Mouse (Mus musculus): Measurements from ENCODE around the gene Lysmd3. TPM values are rescaled to one million over a fixed set of nuclear protein-coding genes. Genes with fewer than 3 reads are reported as not detected.
"Not testable (repeated sequence)": the region's sequence is repeated elsewhere in the genome, so short reads cannot be mapped to it uniquely, and the experiment has no call there.

The Lysmd3 gene
- 17.5 and 17.9 TPM in 2 replicates for polyA plus RNA-seq (2015; fragmentation: Nextera tagmentation; extraction: Ambion mirVana)

- H3K27ac ChIP-seq = peak within 1 kb of the TSS; percentile 88
- peaks cover 21% of the 10 kb centered on the region for H3K4me1 ChIP-seq
- WGBS = under 1% methylated on average over 73 of the region's 73 CpGs
- no peaks in the 10 kb centered on the region for H3K27me3 ChIP-seq (replicated peaks)
- no peaks in the 10 kb centered on the region for H3K36me3 ChIP-seq (replicated peaks)
- peak; percentile 100 for ATAC-seq (replicated peaks)
- no peaks in the 10 kb centered on the region for H3K9me3 ChIP-seq
- peak within 1 kb of the TSS; percentile 71 for H3K4me2 ChIP-seq
- peak within 1 kb of the TSS; percentile 83 for H3K4me3 ChIP-seq
- H3K9ac ChIP-seq = peak within 1 kb of the TSS; percentile 72
Observed at GRCm38 (mm10) chr13:81657351-81658052, at the start of gene Lysmd3. Gene Lysmd3 (plus strand): TSS chr13:81657663.

DNA sequence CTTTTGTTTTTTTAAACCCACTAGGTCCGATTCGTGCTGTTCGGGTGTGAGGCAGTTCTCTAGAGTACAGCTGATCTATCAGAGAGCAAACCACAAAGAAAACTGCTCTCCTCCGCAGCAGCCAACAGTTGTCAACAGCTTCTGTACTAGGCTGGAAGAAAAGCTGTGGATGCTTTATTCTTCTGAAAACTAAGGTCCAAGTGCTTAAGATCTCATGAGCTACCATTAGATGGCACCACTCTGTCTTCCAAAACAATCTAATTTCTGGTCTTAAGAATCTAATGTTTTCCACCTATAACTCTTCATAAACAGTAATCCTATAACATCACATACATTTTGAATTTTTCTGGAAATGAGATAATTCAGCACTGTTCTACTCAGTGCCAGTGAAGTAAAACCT, 47.1 kb upstream of the Lysmd3 start:
- H3K9ac ChIP-seq = no peak overlapping the region
- H3K9me3 ChIP-seq = no peaks in the 10 kb centered on the region
- H3K27me3 ChIP-seq (replicated peaks) = no peaks in the 10 kb centered on the region
- H3K4me1 ChIP-seq = no peaks in the 10 kb centered on the region
- no peak for ATAC-seq (replicated peaks)
- no peak overlapping the region for H3K4me3 ChIP-seq
- no peak overlapping the region for H3K4me2 ChIP-seq
- 91% methylated on average over 4 of the region's 4 CpGs for WGBS
- H3K36me3 ChIP-seq (replicated peaks) = no peaks in the 10 kb centered on the region
- H3K27ac ChIP-seq = no peak overlapping the region

- not testable (repeated sequence) for ATAC-seq (replicated peaks)
Observed at GRCm38 (mm10) chr13:81627861-81628260, 29.6 kb upstream of the Lysmd3 start.

DNA sequence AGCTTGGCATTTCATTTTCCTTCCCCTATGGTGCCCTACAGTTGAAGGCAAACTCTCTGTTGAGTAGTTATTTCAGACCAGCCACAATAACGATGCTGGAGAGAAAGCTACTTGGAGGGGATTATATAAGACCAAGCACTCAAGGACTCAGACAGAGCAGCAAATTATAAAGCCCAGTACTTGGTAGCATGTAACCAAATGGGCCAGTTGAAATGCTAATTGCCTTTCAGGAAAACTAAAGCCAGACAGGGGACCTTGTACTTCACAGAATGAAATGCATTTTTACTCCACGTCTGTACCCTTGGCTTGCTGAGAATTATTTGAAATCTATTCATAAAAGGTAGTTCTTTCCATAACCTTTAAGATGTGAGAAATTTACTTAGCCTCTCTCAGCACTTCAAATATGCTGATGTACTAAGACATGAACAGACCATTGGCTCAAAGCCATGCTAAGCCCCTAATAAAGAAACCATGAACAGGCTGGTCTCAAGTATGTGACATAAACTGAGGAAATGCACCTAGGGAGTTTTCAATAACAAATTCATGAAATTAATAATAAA, 28.8 kb upstream of the Lysmd3 start:
- 10% methylated on average over 2 of the region's 2 CpGs for WGBS

More at GRCm38 (mm10) chr13:81627861-81628260, 29.6 kb upstream of the Lysmd3 start:
- H3K4me1 ChIP-seq = peaks cover 12% of the 10 kb centered on the region
- 53% methylated on average over 1 of the region's 1 CpGs for WGBS
- H3K4me3 ChIP-seq; H3K36me3 ChIP-seq (replicated peaks); H3K27me3 ChIP-seq (replicated peaks); H3K4me2 ChIP-seq; H3K9me3 ChIP-seq; H3K9ac ChIP-seq: not testable (repeated sequence)
- H3K27ac ChIP-seq = 0 out of 2 replicates have a peak overlapping the region, but pooled peaks have one; percentile 17

GRCm38 (mm10) chr13:81629395-81629794, 28.1 kb upstream of the Lysmd3 start:
- Histone ChIP-seq H3K4me2 (no peak overlapping the region), H3K27me3 (replicated peaks) (no peaks in the 10 kb centered on the region; the same call in 1 of the 2 replicates), H3K9ac (no peak overlapping the region), H3K9me3 (no peaks in the 10 kb centered on the region), H3K27ac (0 out of 2 replicates have a peak overlapping the region, but pooled peaks have one; percentile 25), H3K36me3 (replicated peaks) (no peaks in the 10 kb centered on the region), H3K4me3 (no peak overlapping the region), H3K4me1 (peaks cover 16% of the 10 kb centered on the region)
- WGBS = 18% methylated on average over 3 of the region's 3 CpGs
- no peak for ATAC-seq (replicated peaks)

More for the DNA sequence above, 28.8 kb upstream of the Lysmd3 start:
- Histone ChIP-seq H3K27me3 (replicated peaks) (no peaks in the 10 kb centered on the region), H3K9ac (no peak overlapping the region), H3K4me1 (peaks cover 16% of the 10 kb centered on the region), H3K4me3 (no peak overlapping the region), H3K4me2 (no peak overlapping the region), H3K27ac (peak overlapping the region; percentile 25; the same call in 1 of the 2 replicates), H3K9me3 (no peaks in the 10 kb centered on the region), H3K36me3 (replicated peaks) (no peaks in the 10 kb centered on the region)
- no peak for ATAC-seq (replicated peaks)

DNA sequence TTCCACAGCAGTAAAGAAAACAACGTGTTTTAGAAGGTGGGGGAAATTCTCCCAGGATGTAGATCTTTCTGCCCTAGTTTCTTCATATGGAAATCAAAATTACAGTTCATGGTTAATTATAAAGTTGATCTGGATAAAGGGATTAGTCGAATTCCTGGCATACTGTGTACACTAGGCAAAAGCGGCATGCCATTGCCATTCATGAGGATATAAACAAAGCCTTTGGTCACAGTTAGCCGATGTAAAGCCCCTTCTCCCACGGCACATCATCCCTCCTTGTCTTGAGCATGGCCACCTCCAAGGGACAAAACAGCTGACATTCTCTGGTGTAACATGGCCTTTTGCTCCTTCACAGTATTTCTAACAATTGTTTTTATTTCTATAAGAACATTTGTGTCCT, 26.9 kb upstream of the Lysmd3 start:
- WGBS = 11% methylated on average over 5 of the region's 5 CpGs
- no peaks in the 10 kb centered on the region for H3K9me3 ChIP-seq

DNA sequence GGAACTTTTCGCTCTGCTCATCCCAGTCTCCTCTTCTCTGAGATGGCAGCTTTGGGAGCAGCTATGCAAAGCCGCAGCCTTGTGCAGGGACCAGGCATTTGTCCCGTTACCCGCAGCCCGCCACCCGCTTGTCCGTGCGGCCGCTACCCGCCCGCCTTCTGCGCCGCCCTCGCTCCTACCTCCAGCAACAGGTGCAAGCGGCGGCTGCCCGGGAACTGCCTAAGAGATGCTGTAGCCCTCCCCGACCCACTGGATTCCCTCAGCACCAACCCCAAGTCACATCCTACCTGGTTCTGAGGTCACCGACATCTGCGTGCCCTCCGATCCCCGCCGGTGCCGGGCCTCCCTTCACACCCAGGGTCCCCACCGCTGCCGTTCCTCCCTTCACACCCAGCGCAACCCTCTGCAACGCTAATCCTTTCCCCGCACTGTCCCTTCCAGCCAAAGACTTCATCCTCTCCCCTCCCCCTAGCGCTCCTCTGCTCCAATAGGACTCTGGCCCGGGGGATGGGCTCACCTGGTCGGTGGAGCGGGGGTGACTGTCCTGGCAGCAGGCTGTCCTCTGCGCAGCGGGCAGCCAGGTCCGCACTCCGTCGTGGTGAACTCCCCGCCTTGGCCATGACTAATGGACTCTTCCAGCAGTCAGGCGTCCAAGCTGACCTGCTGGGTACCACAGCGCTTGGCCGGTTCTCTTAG, 24.6 kb upstream of the Lysmd3 start, which contains the start of gene Adgrv1:
Gene Adgrv1, minus strand, starts transcription at position 435 of the 696 bp plus-strand sequence.
- no peaks in the 10 kb centered on the region; the same call in 1 of the 2 replicates for H3K27me3 ChIP-seq (replicated peaks)
- peak within 1 kb of the TSS; percentile 51 for H3K9ac ChIP-seq
- peaks cover 16% of the 10 kb centered on the region for H3K4me1 ChIP-seq
- no peaks in the 10 kb centered on the region for H3K9me3 ChIP-seq
- H3K4me2 ChIP-seq = peak within 1 kb of the TSS; percentile 88
- under 1% methylated on average over 42 of the region's 42 CpGs for WGBS
- no peak within 1 kb of the TSS for H3K27ac ChIP-seq
- no peaks in the 10 kb centered on the region for H3K36me3 ChIP-seq (replicated peaks)
- peak; percentile 99 for ATAC-seq (replicated peaks)
- H3K4me3 ChIP-seq = peak within 1 kb of the TSS; percentile 53

More for the DNA sequence above, 26.9 kb upstream of the Lysmd3 start:
- Histone ChIP-seq H3K36me3 (replicated peaks) (no peaks in the 10 kb centered on the region), H3K27me3 (replicated peaks) (no peaks in the 10 kb centered on the region; the same call in 1 of the 2 replicates), H3K4me3 (no peak overlapping the region), H3K4me2 (no peak overlapping the region), H3K9ac (no peak overlapping the region), H3K27ac (no peak overlapping the region), H3K4me1 (peaks cover 16% of the 10 kb centered on the region)
- ATAC-seq (replicated peaks) = no peak

GRCm38 (mm10) chr13:81639624-81640023, 17.8 kb upstream of the Lysmd3 start:
- Histone ChIP-seq H3K4me1 (peaks cover 12% of the 10 kb centered on the region; the same call in 1 of the 2 replicates), H3K4me3 (no peak overlapping the region), H3K9ac (no peak overlapping the region), H3K4me2 (no peak overlapping the region), H3K9me3 (no peaks in the 10 kb centered on the region), H3K27ac (no peak overlapping the region), H3K36me3 (replicated peaks) (no peaks in the 10 kb centered on the region), H3K27me3 (replicated peaks) (no peaks in the 10 kb centered on the region)
- WGBS = 10% methylated on average over 4 of the region's 4 CpGs
- ATAC-seq (replicated peaks) = no peak

DNA sequence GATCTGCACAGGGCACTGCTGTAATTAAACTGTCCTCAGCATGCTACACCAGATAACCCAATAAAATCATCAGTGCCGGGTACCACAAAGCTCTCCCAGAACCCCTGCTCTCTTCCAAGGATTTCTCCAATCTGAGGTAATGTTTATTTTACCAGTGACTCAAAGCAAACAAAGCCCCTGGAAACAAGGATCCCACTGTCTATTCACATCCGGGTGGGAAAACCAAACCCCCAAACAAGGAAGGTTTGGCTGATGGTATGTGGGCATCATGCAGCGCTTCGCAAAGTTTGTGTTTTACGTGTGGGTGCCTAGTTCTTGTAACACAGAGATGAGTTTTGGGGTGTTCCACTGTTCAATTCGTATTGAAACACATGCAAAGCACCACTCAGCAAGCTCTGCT, 16.6 kb upstream of the Lysmd3 start:
- Histone ChIP-seq H3K9me3 (no peaks in the 10 kb centered on the region), H3K4me2 (0 out of 2 replicates have a peak overlapping the region, but pooled peaks have one; percentile 50), H3K27ac (0 out of 2 replicates have a peak overlapping the region, but pooled peaks have one; percentile 60), H3K27me3 (replicated peaks) (no peaks in the 10 kb centered on the region), H3K4me1 (peaks cover 12% of the 10 kb centered on the region; the same call in 1 of the 2 replicates), H3K9ac (no peak overlapping the region; the same call in 1 of the 2 replicates), H3K4me3 (no peak overlapping the region), H3K36me3 (replicated peaks) (no peaks in the 10 kb centered on the region)
- ATAC-seq (replicated peaks) = 0 out of 2 replicates have a peak, but pooled peaks have one; percentile 19
- WGBS = 42% methylated on average over 6 of the region's 6 CpGs

GRCm38 (mm10) chr13:81641289-81642045, 16.0 kb upstream of the Lysmd3 start:
- Histone ChIP-seq H3K4me1 (peaks cover 12% of the 10 kb centered on the region; the same call in 1 of the 2 replicates), H3K9me3 (no peaks in the 10 kb centered on the region), H3K4me2 (peak overlapping the region; percentile 50), H3K36me3 (replicated peaks) (no peaks in the 10 kb centered on the region), H3K9ac (peak overlapping the region; percentile 22; the same call in 1 of the 2 replicates), H3K27me3 (replicated peaks) (no peaks in the 10 kb centered on the region), H3K27ac (peak overlapping the region; percentile 60), H3K4me3 (peak overlapping the region; percentile 15; the same call in 1 of the 2 replicates)
- 1% methylated on average over 8 of the region's 8 CpGs for WGBS
- peak; percentile 81 for ATAC-seq (replicated peaks)

- no peak overlapping the region for H3K9ac ChIP-seq
- no peak overlapping the region for H3K4me3 ChIP-seq
- peak; percentile 44 for ATAC-seq (replicated peaks)
- H3K36me3 ChIP-seq (replicated peaks) = no peaks in the 10 kb centered on the region
- H3K27me3 ChIP-seq (replicated peaks) = no peaks in the 10 kb centered on the region
- 43% methylated on average over 7 of the region's 7 CpGs for WGBS
- no peak overlapping the region for H3K4me2 ChIP-seq
- H3K27ac ChIP-seq = no peak overlapping the region
- H3K9me3 ChIP-seq = no peaks in the 10 kb centered on the region
- peaks cover 12% of the 10 kb centered on the region; the same call in 1 of the 2 replicates for H3K4me1 ChIP-seq
Observed at GRCm38 (mm10) chr13:81642491-81643149, 14.8 kb upstream of the Lysmd3 start.

All from midbrain, embryonic 15.5 days (tissue).